Mouse (Mus musculus): ENCODE data around the gene Pip4k2b. TPM values are rescaled to one million over a fixed set of nuclear protein-coding genes. Genes with fewer than 3 reads are reported as not detected.

The Pip4k2b gene
- polyA plus RNA-seq, 1 experiment from 2014 or later: 1.2 TPM

GRCm38 (mm10) chr11:97682504-97683055 lies 61.9 kb downstream of the Pip4k2b start:
- Histone ChIP-seq H3K4me3 (replicated peaks) (no peak overlapping the region), H3K9ac (no peak overlapping the region), H3K4me2 (replicated peaks) (no peak overlapping the region), H3K4me1 (replicated peaks) (peaks cover 24% of the 10 kb centered on the region), H3K36me3 (peaks cover 27% of the 10 kb centered on the region), H3K27me3 (replicated peaks) (no peaks in the 10 kb centered on the region), H3K27ac (no peak overlapping the region), H3K9me3 (no peaks in the 10 kb centered on the region)
- no peak for ATAC-seq
- 74% methylated on average over 6 of the region's 6 CpGs for WGBS

- H3K36me3 ChIP-seq: peaks cover 31% of the 10 kb centered on the region
- no peak overlapping the region for H3K4me2 ChIP-seq (replicated peaks)
- H3K9ac ChIP-seq: no peak overlapping the region
- peaks cover 12% of the 10 kb centered on the region for H3K4me1 ChIP-seq (replicated peaks)
- WGBS: 79% methylated on average over 12 of the region's 12 CpGs
- no peaks in the 10 kb centered on the region for H3K27me3 ChIP-seq (replicated peaks)
- no peak overlapping the region for H3K4me3 ChIP-seq (replicated peaks)
- H3K27ac ChIP-seq: no peak overlapping the region
- no peak for ATAC-seq
- H3K9me3 ChIP-seq: no peaks in the 10 kb centered on the region
Measured at GRCm38 (mm10) chr11:97680430-97680829, 64.1 kb downstream of the Pip4k2b start.

DNA sequence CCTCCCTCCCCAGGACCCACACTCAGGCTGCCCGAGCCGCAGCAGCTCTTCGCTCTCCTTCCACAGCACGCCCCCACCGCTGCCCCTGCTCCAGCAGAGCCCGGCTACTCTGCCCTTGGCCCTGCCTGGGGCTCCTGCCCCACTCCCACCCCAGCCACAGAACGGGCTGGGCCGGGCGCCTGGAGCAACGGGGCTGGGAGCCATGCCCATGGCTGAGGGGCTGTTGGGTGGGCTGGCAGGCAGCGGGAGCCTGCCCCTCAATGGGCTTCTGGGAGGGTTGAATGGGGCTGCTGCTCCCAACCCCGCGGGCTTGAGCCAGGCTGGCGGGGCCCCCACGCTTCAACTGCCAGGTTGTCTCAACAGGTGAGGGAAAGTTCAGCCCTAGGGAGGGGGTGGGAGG lies 66.2 kb downstream of the Pip4k2b start:
- no peaks in the 10 kb centered on the region for H3K9me3 ChIP-seq
- H3K27me3 ChIP-seq (replicated peaks): no peaks in the 10 kb centered on the region
- no peak for ATAC-seq
- no peak overlapping the region for H3K9ac ChIP-seq
- no peak overlapping the region for H3K4me2 ChIP-seq (replicated peaks)
- no peak overlapping the region for H3K4me3 ChIP-seq (replicated peaks)
- peaks cover 48% of the 10 kb centered on the region for H3K36me3 ChIP-seq
- 87% methylated on average over 14 of the region's 15 CpGs for WGBS
- H3K27ac ChIP-seq: no peak overlapping the region
- 0 out of 2 replicates have a peak, but pooled peaks cover 6% of the 10 kb centered on the region for H3K4me1 ChIP-seq (replicated peaks)

GRCm38 (mm10) chr11:97677842-97678241 lies 66.7 kb downstream of the Pip4k2b start:
- peaks cover 52% of the 10 kb centered on the region for H3K36me3 ChIP-seq
- no peak overlapping the region for H3K27ac ChIP-seq
- no peak overlapping the region for H3K9ac ChIP-seq
- no peak overlapping the region for H3K4me2 ChIP-seq (replicated peaks)
- no peak overlapping the region for H3K4me3 ChIP-seq (replicated peaks)
- H3K4me1 ChIP-seq (replicated peaks): 0 out of 2 replicates have a peak, but pooled peaks cover 6% of the 10 kb centered on the region
- no peaks in the 10 kb centered on the region for H3K27me3 ChIP-seq (replicated peaks)
- ATAC-seq: no peak
- H3K9me3 ChIP-seq: no peaks in the 10 kb centered on the region
- 69% methylated on average over 8 of the region's 8 CpGs for WGBS

GRCm38 (mm10) chr11:97677381-97677780 lies 67.1 kb downstream of the Pip4k2b start:
- no peak overlapping the region for H3K27ac ChIP-seq
- 57% methylated on average over 15 of the region's 15 CpGs for WGBS
- no peak overlapping the region for H3K9ac ChIP-seq
- no peak overlapping the region for H3K4me3 ChIP-seq (replicated peaks)
- H3K4me1 ChIP-seq (replicated peaks): 0 out of 2 replicates have a peak, but pooled peaks cover 6% of the 10 kb centered on the region
- ATAC-seq: no peak
- H3K36me3 ChIP-seq: peaks cover 53% of the 10 kb centered on the region
- no peaks in the 10 kb centered on the region for H3K27me3 ChIP-seq (replicated peaks)
- no peak overlapping the region for H3K4me2 ChIP-seq (replicated peaks)
- H3K9me3 ChIP-seq: no peaks in the 10 kb centered on the region

GRCm38 (mm10) chr11:97676050-97676754 lies 68.3 kb downstream of the Pip4k2b start:
- Histone ChIP-seq H3K9ac (no peak overlapping the region), H3K9me3 (no peaks in the 10 kb centered on the region), H3K4me3 (replicated peaks) (no peak overlapping the region), H3K27ac (no peak overlapping the region), H3K27me3 (replicated peaks) (no peaks in the 10 kb centered on the region), H3K4me2 (replicated peaks) (no peak overlapping the region), H3K36me3 (peaks cover 48% of the 10 kb centered on the region), H3K4me1 (replicated peaks) (0 out of 2 replicates have a peak, but pooled peaks cover 6% of the 10 kb centered on the region)
- 83% methylated on average over 15 of the region's 15 CpGs for WGBS
- no peak for ATAC-seq

DNA sequence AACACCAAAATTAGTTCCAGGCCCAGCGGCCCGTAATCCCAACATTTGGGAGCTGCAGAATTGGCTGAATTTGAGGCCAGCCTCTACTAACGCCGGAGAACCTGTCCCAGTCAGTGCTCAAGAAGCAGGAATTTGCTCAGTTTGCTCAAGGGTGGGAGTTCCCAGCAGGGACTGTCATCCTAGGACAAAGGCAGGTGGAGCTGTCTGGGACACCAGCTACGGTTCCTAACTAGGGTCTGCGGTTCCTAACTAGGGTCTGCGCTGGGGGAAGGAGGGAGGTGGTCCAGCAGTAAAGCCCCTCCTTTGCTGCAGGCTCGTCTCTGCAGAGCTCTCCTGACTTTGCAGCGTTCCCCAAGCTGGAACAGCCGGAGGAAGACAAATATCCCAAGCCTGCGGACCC lies 71.4 kb downstream of the Pip4k2b start:
- Histone ChIP-seq H3K9ac (no peak overlapping the region), H3K4me1 (replicated peaks) (peaks cover 22% of the 10 kb centered on the region), H3K36me3 (peaks cover 53% of the 10 kb centered on the region), H3K4me2 (replicated peaks) (no peak overlapping the region), H3K27me3 (replicated peaks) (no peaks in the 10 kb centered on the region), H3K4me3 (replicated peaks) (no peak overlapping the region), H3K9me3 (no peaks in the 10 kb centered on the region), H3K27ac (no peak overlapping the region)
- 86% methylated on average over 11 of the region's 11 CpGs for WGBS
- ATAC-seq: no peak

DNA sequence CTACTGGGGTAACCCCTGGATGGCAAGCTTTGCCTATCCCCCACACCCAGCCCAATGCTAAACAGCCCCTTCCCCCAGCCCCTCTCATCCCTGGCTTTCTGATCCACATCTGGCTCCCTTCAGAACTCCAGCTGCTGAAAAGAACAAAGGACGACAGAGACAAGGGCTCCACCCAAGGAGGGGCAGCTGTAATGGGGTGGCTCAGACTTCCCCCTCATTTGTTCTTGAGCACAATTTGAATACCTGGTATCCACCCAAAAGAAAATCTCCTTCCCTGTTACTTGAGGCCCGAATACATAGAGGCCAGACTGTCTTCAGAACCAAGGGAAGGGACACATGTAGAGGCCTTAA lies 73.4 kb downstream of the Pip4k2b start:
- Histone ChIP-seq H3K36me3 (peaks cover 58% of the 10 kb centered on the region), H3K9me3 (no peaks in the 10 kb centered on the region), H3K4me1 (replicated peaks) (peaks cover 17% of the 10 kb centered on the region), H3K4me2 (replicated peaks) (no peak overlapping the region), H3K9ac (no peak overlapping the region), H3K27me3 (replicated peaks) (no peaks in the 10 kb centered on the region), H3K27ac (no peak overlapping the region), H3K4me3 (replicated peaks) (no peak overlapping the region)
- 54% methylated on average over 2 of the region's 2 CpGs for WGBS
- no peak for ATAC-seq

- H3K4me1 ChIP-seq (replicated peaks): peaks cover 17% of the 10 kb centered on the region
- WGBS: 69% methylated on average over 13 of the region's 13 CpGs
- H3K4me2 ChIP-seq (replicated peaks): no peak overlapping the region
- H3K9ac ChIP-seq: no peak overlapping the region
- no peaks in the 10 kb centered on the region for H3K27me3 ChIP-seq (replicated peaks)
- no peaks in the 10 kb centered on the region for H3K9me3 ChIP-seq
- H3K27ac ChIP-seq: no peak overlapping the region
- H3K4me3 ChIP-seq (replicated peaks): no peak overlapping the region
- no peak for ATAC-seq
- H3K36me3 ChIP-seq: peaks cover 65% of the 10 kb centered on the region
Measured at GRCm38 (mm10) chr11:97670234-97671176, 74.0 kb downstream of the Pip4k2b start.

GRCm38 (mm10) chr11:97669829-97670228 lies 74.7 kb downstream of the Pip4k2b start:
- no peak overlapping the region for H3K4me3 ChIP-seq (replicated peaks)
- H3K9ac ChIP-seq: no peak overlapping the region
- H3K9me3 ChIP-seq: no peaks in the 10 kb centered on the region
- 17% methylated on average over 6 of the region's 6 CpGs for WGBS
- no peak overlapping the region for H3K27ac ChIP-seq
- H3K4me2 ChIP-seq (replicated peaks): no peak overlapping the region
- H3K36me3 ChIP-seq: peaks cover 66% of the 10 kb centered on the region
- H3K4me1 ChIP-seq (replicated peaks): peaks cover 20% of the 10 kb centered on the region
- peak; percentile 11; the same call in 1 of the 2 replicates for ATAC-seq
- H3K27me3 ChIP-seq (replicated peaks): no peaks in the 10 kb centered on the region

GRCm38 (mm10) chr11:97669268-97669667 lies 75.2 kb downstream of the Pip4k2b start:
- Histone ChIP-seq H3K36me3 (peaks cover 61% of the 10 kb centered on the region), H3K9ac (no peak overlapping the region), H3K4me1 (replicated peaks) (peaks cover 23% of the 10 kb centered on the region), H3K27me3 (replicated peaks) (no peaks in the 10 kb centered on the region), H3K27ac (no peak overlapping the region), H3K9me3 (no peaks in the 10 kb centered on the region), H3K4me3 (replicated peaks) (no peak overlapping the region), H3K4me2 (replicated peaks) (no peak overlapping the region)
- WGBS: 68% methylated on average over 15 of the region's 15 CpGs
- no peak for ATAC-seq

GRCm38 (mm10) chr11:97668160-97668559 lies 76.3 kb downstream of the Pip4k2b start:
- Histone ChIP-seq H3K36me3 (peaks cover 50% of the 10 kb centered on the region), H3K27ac (no peak overlapping the region), H3K4me2 (replicated peaks) (no peak overlapping the region), H3K27me3 (replicated peaks) (no peaks in the 10 kb centered on the region), H3K9me3 (no peaks in the 10 kb centered on the region), H3K9ac (no peak overlapping the region), H3K4me3 (replicated peaks) (no peak overlapping the region), H3K4me1 (replicated peaks) (peaks cover 25% of the 10 kb centered on the region)
- ATAC-seq: no peak
- WGBS: 90% methylated on average over 7 of the region's 7 CpGs
